Mouse (Mus musculus) megakaryocyte, embryonic 14.5 days (primary cell): ENCODE data around the gene Samd8.

ENCODE experiments used
- FLI1 ChIP-seq: IDR thresholded peaks from 2 replicates; pipeline ENCODE4 v1.6.1; 2012; ENCODE audit warnings: low read length, inconsistent platforms, mixed read lengths
- GATA1 ChIP-seq: IDR thresholded peaks from 3 replicates; pipeline ENCODE4 v1.6.1; 2012; ENCODE audit warnings: mixed read lengths, low read length, inconsistent platforms, borderline replicate concordance

DNA sequence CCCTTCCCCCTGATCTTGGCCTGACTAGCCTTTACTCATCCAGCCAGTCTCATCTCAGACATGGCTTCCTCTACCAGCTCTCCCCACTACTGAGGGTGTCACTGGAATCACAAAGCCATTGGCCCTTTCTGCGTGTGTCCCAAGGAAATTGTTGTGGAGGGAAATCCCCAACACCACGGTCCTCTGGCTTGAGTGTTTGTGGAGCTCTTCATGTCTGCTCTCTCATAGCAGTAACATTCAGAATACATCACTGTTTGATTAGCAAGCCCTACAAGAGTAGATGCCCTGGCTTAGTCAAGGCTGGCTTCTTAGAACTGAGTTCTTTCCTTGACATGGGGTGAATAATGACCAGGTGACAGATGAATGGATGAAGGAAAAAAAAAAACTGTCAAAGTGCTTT, 3.5 kb upstream of the Samd8 start:
- no peak for TF ChIP-seq GATA1
- TF ChIP-seq FLI1: no peak
